Mouse (Mus musculus) spleen, adult 2 months (tissue): ENCODE measurements around the gene Shbg. TPM values are rescaled to one million over a fixed set of nuclear protein-coding genes. Genes with fewer than 3 reads are reported as not detected.
A peak's percentile ranks its signal among the peaks of the same experiment; 100 is the strongest.

ENCODE experiments used
- DNase-seq, 2 experiments: peaks; one replicate each; pipeline versions ENCODE4 v3.0.0 to v3.0.0-alpha.2; 2012 to 2021; ENCODE audit warnings: low spot score in 2 of 2, low read depth in 1 of 2
- H3K27ac ChIP-seq: fragments of 200-500 bp; 2 replicates; pipeline ENCODE4 v1.5.1; 2012; ENCODE audit warnings: low read length, inconsistent platforms; ENCODE audit not compliant: insufficient read depth
- H3K27me3 ChIP-seq: fragments of 200-500 bp; 2 replicates; pipeline ENCODE4 v1.6.1; 2012; ENCODE audit warnings: mild to moderate bottlenecking, moderate library complexity, low read length, inconsistent platforms; ENCODE audit not compliant: control insufficient read depth, insufficient read depth
- H3K36me3 ChIP-seq: fragments of 200-500 bp; 2 replicates; pipeline ENCODE4 v1.6.1; 2012; ENCODE audit warnings: mild to moderate bottlenecking, low read length, inconsistent platforms; ENCODE audit not compliant: control insufficient read depth, insufficient read depth
- H3K4me1 ChIP-seq: fragments of 200-500 bp; 2 replicates; pipeline ENCODE4 v1.6.1; 2011; ENCODE audit warnings: inconsistent platforms; ENCODE audit not compliant: control insufficient read depth, insufficient read depth, insufficient read length
- H3K4me3 ChIP-seq: fragments of 200-500 bp; 2 replicates; pipeline ENCODE4 v1.5.1; 2011; ENCODE audit warnings: mild to moderate bottlenecking, inconsistent platforms; ENCODE audit not compliant: insufficient read depth, insufficient read length; ENCODE audit errors: extremely low read depth
- CTCF ChIP-seq: fragments of 200-500 bp; IDR thresholded peaks from 2 replicates; pipeline ENCODE4 v1.5.1; 2011; ENCODE audit warnings: mild to moderate bottlenecking, inconsistent platforms; ENCODE audit not compliant: insufficient read depth, insufficient read length, insufficient replicate concordance; ENCODE audit errors: extremely low read depth
- POLR2A ChIP-seq: fragments of 200-500 bp; IDR thresholded peaks from 2 replicates; pipeline ENCODE4 v1.6.1; 2011; ENCODE audit warnings: low read depth, low read length, inconsistent platforms
- WGBS: fragments of 180-500 bp; shearing (Covaris S2); methylation state at CpG from one replicate; pipeline ENCODE4 v1.1.7; 2018; 5-methylcytosine and 5-hydroxymethylcytosine counted together
- polyA plus RNA-seq: library from polyadenylated mRNA; depleted of rRNA; stranded (reverse); fragments of >200 nt; gene quantifications from 2 replicates; pipeline ENCODE4 v1.2.3, GENCODE M21; 2012; rRNA removed

Shbg gene
- polyA plus RNA-seq = not detected in 2 replicates

GRCm38 (mm10) chr11:69617805-69618204 is at the start of gene Shbg:
Shbg (minus strand) TSS chr11:69617905.
- TF ChIP-seq CTCF = no peak
- TF ChIP-seq POLR2A = no peak
- no peak for DNase-seq
- Histone ChIP-seq H3K4me1 (no peaks in the 10 kb centered on the region), H3K27me3 (no peaks in the 10 kb centered on the region), H3K4me3 (no peak within 1 kb of the TSS), H3K27ac (no peak within 1 kb of the TSS), H3K36me3 (no peaks in the 10 kb centered on the region)
- 76% methylated on average over 5 of the region's 5 CpGs for WGBS

- no peak for DNase-seq
- no peak for TF ChIP-seq POLR2A
- TF ChIP-seq CTCF = no peak
- Histone ChIP-seq H3K4me3 (no peak overlapping the region), H3K4me1 (peaks cover 12% of the 10 kb centered on the region; the same call in 1 of the 2 replicates), H3K27ac (no peak overlapping the region), H3K36me3 (peaks cover 23% of the 10 kb centered on the region), H3K27me3 (no peaks in the 10 kb centered on the region)
- WGBS = 85% methylated on average over 3 of the region's 3 CpGs
Observed at GRCm38 (mm10) chr11:69666665-69667005, 48.9 kb upstream of the Shbg start.

DNA sequence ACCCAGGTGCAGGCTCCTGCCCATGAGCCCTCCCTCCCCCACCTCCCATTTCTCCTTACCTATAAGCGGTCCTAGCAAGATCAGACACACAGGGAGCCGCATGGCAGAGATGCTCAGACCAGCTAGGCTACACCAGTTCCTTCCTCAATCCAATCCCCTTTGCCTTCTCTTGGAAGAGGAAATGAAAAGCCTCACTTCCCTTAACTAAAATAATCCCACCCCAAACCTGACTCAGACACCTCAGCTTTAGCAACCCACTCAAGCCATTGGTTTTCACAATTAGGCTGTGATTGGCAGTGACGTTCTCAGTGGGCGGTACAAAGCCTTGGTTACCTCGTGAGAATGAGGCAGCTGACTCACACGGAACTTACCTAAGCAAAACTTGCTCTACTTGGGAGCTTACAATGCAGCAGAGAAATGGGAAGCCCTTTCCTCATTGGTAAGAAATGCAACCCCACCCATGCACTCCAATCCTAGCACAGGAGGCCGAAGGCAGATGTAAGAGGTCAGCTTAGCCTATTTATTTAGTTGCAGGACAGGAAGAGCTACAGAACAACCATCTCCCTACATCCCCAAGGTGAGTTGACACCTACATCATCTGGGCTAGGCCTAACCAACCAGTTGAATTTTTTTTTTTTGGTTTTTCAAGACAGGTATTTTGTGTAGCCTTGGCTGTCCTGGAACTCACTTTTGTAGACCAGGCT is 48.4 kb upstream of the Shbg start, which contains the start of gene Cd68:
TSS of gene Cd68 (minus strand) at position 193 of the 704 bp plus-strand sequence.
- no peaks in the 10 kb centered on the region for H3K27me3 ChIP-seq
- no peak for TF ChIP-seq CTCF
- 0 out of 2 replicates have a peak, but pooled peaks have one; percentile 7 for TF ChIP-seq POLR2A
- H3K27ac ChIP-seq = peak within 1 kb of the TSS; percentile 45
- H3K36me3 ChIP-seq = peaks cover 23% of the 10 kb centered on the region
- 32% methylated on average over 7 of the region's 7 CpGs for WGBS
- H3K4me3 ChIP-seq = peak within 1 kb of the TSS; percentile 31; the same call in 1 of the 2 replicates
- DNase-seq = peak; percentile 48 to 84
- peaks cover 12% of the 10 kb centered on the region; the same call in 1 of the 2 replicates for H3K4me1 ChIP-seq

DNA sequence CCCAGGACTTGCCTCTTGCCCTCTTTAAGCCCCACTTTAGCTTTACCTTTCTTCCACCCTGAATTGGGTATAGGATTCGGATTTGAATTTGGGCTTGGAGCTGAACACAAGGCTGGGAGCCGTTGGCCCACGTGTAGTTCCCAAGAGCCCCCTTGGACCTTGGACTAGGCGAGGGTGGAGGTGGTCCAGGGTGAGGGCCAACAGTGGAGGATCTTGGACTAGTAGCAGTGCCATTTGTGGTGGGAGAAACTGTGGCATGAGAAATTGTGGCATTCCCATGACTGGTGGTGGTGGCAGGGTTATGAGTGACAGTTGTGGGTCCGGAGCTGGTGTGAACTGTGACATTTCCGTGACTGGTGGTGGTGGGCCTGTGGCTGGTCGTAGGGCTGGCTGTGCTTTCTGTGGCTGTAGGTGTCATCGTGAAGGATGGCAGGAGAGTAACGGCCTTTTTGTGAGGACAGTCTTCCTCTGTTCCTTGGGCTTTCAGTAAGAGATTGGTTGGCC is 47.8 kb upstream of the Shbg start:
- no peak for TF ChIP-seq CTCF
- TF ChIP-seq POLR2A = no peak
- peaks cover 23% of the 10 kb centered on the region for H3K36me3 ChIP-seq
- peaks cover 8% of the 10 kb centered on the region; the same call in 1 of the 2 replicates for H3K4me1 ChIP-seq
- WGBS = 80% methylated on average over 9 of the region's 9 CpGs
- H3K4me3 ChIP-seq = peak overlapping the region; percentile 31; the same call in 1 of the 2 replicates
- no peaks in the 10 kb centered on the region for H3K27me3 ChIP-seq
- peak overlapping the region; percentile 45 for H3K27ac ChIP-seq
- DNase-seq = no peak

DNA sequence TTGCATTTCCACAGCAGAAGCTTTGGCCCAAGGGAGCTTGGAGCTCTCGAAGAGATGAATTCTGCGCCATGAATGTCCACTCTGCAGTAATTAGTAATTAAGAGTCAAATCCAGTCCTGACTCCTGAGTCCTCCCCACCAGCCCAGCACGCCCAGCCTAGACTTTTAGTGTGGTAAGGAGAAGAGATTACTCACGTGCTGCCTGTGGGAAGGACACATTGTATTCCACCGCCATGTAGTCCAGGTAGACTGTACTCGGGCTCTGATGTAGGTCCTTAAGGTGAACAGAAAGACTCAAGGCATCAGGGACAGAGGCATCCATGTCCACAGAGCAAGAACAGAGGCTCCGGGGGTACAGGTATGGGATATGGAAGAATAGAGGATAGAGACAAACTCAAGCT is 47.1 kb upstream of the Shbg start:
- H3K4me1 ChIP-seq = peaks cover 8% of the 10 kb centered on the region; the same call in 1 of the 2 replicates
- no peak for DNase-seq
- peaks cover 20% of the 10 kb centered on the region for H3K36me3 ChIP-seq
- H3K27ac ChIP-seq = no peak overlapping the region; the same call in 1 of the 2 replicates
- WGBS = 92% methylated on average over 7 of the region's 7 CpGs
- H3K27me3 ChIP-seq = no peaks in the 10 kb centered on the region
- no peak for TF ChIP-seq CTCF
- no peak for TF ChIP-seq POLR2A
- H3K4me3 ChIP-seq = no peak overlapping the region

DNA sequence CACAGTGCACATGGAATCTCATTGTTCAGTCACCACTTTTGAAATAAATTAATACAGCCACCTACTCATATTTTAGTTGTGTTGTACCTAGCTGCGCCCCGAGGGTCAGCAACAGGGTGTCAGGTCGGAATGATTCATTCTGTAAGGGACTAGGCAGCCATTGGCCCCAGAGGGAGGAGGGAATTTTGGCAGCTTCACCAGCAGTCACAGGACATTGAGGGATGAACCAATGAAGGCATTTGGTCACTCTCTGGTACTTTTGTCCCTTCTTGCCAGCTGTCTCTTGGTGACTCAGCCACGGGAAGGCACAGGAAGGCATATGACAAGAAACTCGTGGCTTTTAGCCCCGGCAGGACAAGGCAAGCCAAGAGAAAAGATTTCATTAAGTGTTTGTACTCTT is 46.1 kb upstream of the Shbg start:
- no peak for DNase-seq
- Histone ChIP-seq H3K4me1 (peaks cover 8% of the 10 kb centered on the region; the same call in 1 of the 2 replicates), H3K27ac (peak overlapping the region; percentile 98; the same call in 1 of the 2 replicates), H3K36me3 (peaks cover 16% of the 10 kb centered on the region), H3K4me3 (no peak overlapping the region), H3K27me3 (no peaks in the 10 kb centered on the region)
- 72% methylated on average over 6 of the region's 6 CpGs for WGBS
- TF ChIP-seq CTCF (no peak), POLR2A (no peak)

- peaks cover 8% of the 10 kb centered on the region; the same call in 1 of the 2 replicates for H3K4me1 ChIP-seq
- TF ChIP-seq POLR2A = no peak
- no peak for TF ChIP-seq CTCF
- peak overlapping the region; percentile 98 for H3K27ac ChIP-seq
- H3K4me3 ChIP-seq = peak overlapping the region; percentile 91
- DNase-seq = no peak
- no peaks in the 10 kb centered on the region for H3K27me3 ChIP-seq
- 77% methylated on average over 13 of the region's 13 CpGs for WGBS
- H3K36me3 ChIP-seq = peaks cover 16% of the 10 kb centered on the region
Observed at GRCm38 (mm10) chr11:69662967-69663671, 45.4 kb upstream of the Shbg start.
